Mouse (Mus musculus): ENCODE data around the gene Gab1. TPM values are rescaled to one million over a fixed set of nuclear protein-coding genes. Genes with fewer than 3 reads are reported as not detected.

The Gab1 gene
- polyA plus RNA-seq, 1 experiment from 2014 or later, result 25.9 TPM

DNA sequence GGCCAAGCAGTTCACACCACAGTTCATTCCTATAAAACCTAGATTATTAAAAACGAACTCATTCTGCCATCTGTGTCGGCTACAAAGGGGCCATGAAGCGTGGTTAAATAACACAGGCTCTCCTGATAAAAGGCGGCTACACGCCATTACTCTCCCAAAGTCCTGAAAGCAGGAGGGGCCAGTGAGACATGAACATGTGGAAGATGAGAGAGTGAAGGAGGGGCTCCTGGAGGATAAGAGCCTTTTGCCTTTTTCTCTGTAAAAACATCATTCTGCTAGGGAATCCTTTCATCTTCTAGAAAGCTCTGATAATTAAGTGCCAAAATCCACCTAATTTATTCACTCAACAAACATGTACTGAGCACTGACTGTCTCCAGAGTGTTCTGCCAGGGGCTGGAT lies 55.9 kb downstream of the Gab1 start:
- Histone ChIP-seq H3K36me3 (replicated peaks; ENCODE audit: control insufficient read depth, insufficient read depth, low read depth, low read length) (no peaks in the 10 kb centered on the region), H3K4me1 (ENCODE audit: control insufficient read depth, insufficient read depth, low read length) (0 out of 2 replicates have a peak, but pooled peaks cover 3% of the 10 kb centered on the region), H3K27me3 (ENCODE audit: control insufficient read depth, insufficient read depth, low read length) (no peaks in the 10 kb centered on the region), H3K27ac (replicated peaks; ENCODE audit: low read depth, low read length) (no peak overlapping the region), H3K4me3 (ENCODE audit: low read depth, low read length) (no peak overlapping the region), H3K9ac (replicated peaks; ENCODE audit: low read length) (no peak overlapping the region), H3K4me2 (ENCODE audit: low read depth, low read length) (no peak overlapping the region), H3K9me3 (replicated peaks; ENCODE audit: control insufficient read depth, low read length) (no peaks in the 10 kb centered on the region)
- WGBS, result 78% methylated on average over 5 of the region's 5 CpGs
- ATAC-seq (replicated peaks; ENCODE audit: insufficient number of reproducible peaks, low FRiP score, low TSS enrichment, low read depth) (no peak), DNase-seq (ENCODE audit: low spot score) (no peak)

DNA sequence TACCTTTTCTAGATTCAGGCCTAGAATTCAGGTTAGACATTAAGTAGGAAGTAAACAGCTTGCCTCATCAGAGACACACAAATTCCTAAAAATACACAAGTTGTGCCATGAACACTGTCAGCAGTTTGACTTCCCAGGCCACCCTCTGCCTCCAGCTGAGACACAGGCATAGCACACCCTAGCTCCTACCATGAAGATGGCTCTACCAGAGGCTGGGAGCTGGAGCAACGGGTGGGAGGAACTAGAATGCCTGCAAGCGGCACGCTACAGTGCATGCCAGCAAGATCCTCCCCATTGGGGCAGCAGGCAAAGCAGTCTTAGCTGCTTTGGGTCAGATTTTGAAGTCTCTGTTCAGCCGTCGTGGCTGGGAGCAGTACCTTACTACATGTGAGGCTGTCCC lies 57.1 kb downstream of the Gab1 start:
- H3K27ac ChIP-seq (replicated peaks; ENCODE audit: low read depth, low read length), result no peak overlapping the region
- DNase-seq (ENCODE audit: low spot score), result no peak
- no peak overlapping the region for H3K4me3 ChIP-seq (ENCODE audit: low read depth, low read length)
- ATAC-seq (replicated peaks; ENCODE audit: insufficient number of reproducible peaks, low FRiP score, low TSS enrichment, low read depth), result no peak
- no peaks in the 10 kb centered on the region for H3K27me3 ChIP-seq (ENCODE audit: control insufficient read depth, insufficient read depth, low read length)
- 0 out of 2 replicates have a peak, but pooled peaks cover 3% of the 10 kb centered on the region for H3K4me1 ChIP-seq (ENCODE audit: control insufficient read depth, insufficient read depth, low read length)
- WGBS, result 83% methylated on average over 5 of the region's 5 CpGs
- H3K36me3 ChIP-seq (replicated peaks; ENCODE audit: control insufficient read depth, insufficient read depth, low read depth, low read length), result no peaks in the 10 kb centered on the region
- H3K9me3 ChIP-seq (replicated peaks; ENCODE audit: control insufficient read depth, low read length), result no peaks in the 10 kb centered on the region
- H3K9ac ChIP-seq (replicated peaks; ENCODE audit: low read length), result no peak overlapping the region
- no peak overlapping the region for H3K4me2 ChIP-seq (ENCODE audit: low read depth, low read length)

DNA sequence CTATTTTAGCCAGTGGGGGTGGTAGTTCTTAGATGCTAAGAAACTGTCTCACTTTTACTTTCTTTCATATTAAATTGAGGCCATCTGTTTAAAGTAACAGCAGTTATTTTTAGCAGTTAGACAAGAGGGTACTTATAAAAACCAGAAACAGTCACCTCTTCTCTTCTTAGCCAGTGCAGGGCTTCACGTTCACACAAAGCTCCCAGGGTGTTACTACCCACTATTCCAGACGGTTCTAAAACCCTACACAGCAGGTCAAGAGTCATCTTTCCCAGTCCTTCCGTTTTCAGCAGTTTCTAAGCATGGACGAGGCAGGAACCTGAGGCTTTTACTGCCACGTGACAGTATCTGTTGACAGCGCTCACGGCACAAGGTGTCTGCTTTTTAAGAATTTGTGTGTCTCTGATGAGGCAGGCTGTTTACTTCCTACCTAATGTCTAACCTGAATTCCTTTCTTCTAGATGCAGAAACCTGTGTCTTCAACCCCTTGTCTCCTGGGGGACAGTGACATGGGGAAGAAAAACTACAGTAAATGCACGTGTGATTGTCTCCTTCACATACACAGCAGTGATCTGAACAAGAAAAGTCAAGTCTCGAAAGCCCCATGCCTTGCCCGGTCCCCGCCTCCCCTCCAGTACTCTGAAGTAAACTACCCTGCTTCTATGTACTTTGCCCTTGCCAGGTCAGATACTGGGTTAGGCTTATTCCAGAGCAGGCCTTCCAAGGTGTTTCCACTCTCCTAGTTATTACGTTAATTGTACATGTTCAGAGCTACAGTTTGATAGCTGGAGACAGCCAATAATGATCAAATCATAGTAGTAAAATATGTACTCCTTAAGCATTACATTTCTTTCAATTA lies 58.7 kb downstream of the Gab1 start:
- DNase-seq (ENCODE audit: low spot score) (no peak), ATAC-seq (replicated peaks; ENCODE audit: insufficient number of reproducible peaks, low FRiP score, low TSS enrichment, low read depth) (no peak)
- no peaks in the 10 kb centered on the region for H3K36me3 ChIP-seq (replicated peaks; ENCODE audit: control insufficient read depth, insufficient read depth, low read depth, low read length)
- H3K9me3 ChIP-seq (replicated peaks; ENCODE audit: control insufficient read depth, low read length), result no peaks in the 10 kb centered on the region
- no peak overlapping the region for H3K4me3 ChIP-seq (ENCODE audit: low read depth, low read length)
- no peak overlapping the region for H3K9ac ChIP-seq (replicated peaks; ENCODE audit: low read length)
- H3K4me1 ChIP-seq (ENCODE audit: control insufficient read depth, insufficient read depth, low read length), result 0 out of 2 replicates have a peak, but pooled peaks cover 3% of the 10 kb centered on the region
- no peak overlapping the region for H3K4me2 ChIP-seq (ENCODE audit: low read depth, low read length)
- no peaks in the 10 kb centered on the region for H3K27me3 ChIP-seq (ENCODE audit: control insufficient read depth, insufficient read depth, low read length)
- 62% methylated on average over 12 of the region's 12 CpGs for WGBS
- no peak overlapping the region for H3K27ac ChIP-seq (replicated peaks; ENCODE audit: low read depth, low read length)

DNA sequence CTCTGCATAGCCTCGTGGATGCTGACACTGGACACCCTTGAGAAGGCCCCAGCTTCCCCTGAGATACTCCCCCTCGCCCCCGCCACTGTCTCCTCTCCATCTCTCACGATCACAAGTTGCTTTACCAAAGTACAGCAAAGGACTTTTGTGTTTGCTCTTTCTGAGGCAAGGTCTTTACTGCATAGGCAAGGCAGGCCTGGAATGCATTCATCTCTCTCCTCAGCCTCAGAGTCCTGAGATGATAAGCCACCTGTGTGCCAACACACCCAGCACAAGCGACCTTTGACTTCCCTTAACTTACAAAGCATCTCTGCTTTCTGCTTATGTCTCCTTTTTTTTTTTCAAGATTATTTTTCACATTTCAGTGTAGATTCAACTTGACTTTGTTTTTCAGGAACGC lies 61.3 kb downstream of the Gab1 start:
- Histone ChIP-seq H3K27me3 (ENCODE audit: control insufficient read depth, insufficient read depth, low read length) (no peaks in the 10 kb centered on the region), H3K4me2 (ENCODE audit: low read depth, low read length) (no peak overlapping the region), H3K4me1 (ENCODE audit: control insufficient read depth, insufficient read depth, low read length) (0 out of 2 replicates have a peak, but pooled peaks cover 3% of the 10 kb centered on the region), H3K9me3 (replicated peaks; ENCODE audit: control insufficient read depth, low read length) (no peaks in the 10 kb centered on the region), H3K36me3 (replicated peaks; ENCODE audit: control insufficient read depth, insufficient read depth, low read depth, low read length) (no peaks in the 10 kb centered on the region), H3K4me3 (ENCODE audit: low read depth, low read length) (no peak overlapping the region), H3K9ac (replicated peaks; ENCODE audit: low read length) (no peak overlapping the region), H3K27ac (replicated peaks; ENCODE audit: low read depth, low read length) (no peak overlapping the region)
- no peak for ATAC-seq (replicated peaks; ENCODE audit: insufficient number of reproducible peaks, low FRiP score, low TSS enrichment, low read depth)
- 79% methylated on average over 6 of the region's 6 CpGs for WGBS
- no peak for DNase-seq (ENCODE audit: low spot score)

DNA sequence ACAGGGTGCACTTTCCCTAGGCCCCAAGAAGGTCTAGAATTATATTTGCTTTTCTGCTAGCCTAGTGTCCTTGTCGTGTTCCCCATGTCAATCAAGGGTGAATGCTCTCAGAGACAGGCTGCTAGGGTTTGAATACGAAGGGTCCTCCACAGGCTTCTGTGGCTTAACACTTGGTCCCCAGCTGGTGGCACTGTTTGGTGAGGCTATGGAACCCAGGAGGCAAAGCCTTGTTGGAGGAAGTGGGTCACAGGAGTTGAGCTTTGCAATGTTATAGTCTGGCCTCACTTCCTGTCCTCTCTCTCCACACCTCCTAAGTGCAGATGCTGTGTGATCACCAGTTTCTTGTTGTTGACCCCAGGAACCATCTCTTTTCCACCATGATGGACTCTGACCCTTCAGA lies 63.3 kb downstream of the Gab1 start:
- Histone ChIP-seq H3K4me3 (ENCODE audit: low read depth, low read length) (no peak overlapping the region), H3K4me1 (ENCODE audit: control insufficient read depth, insufficient read depth, low read length) (0 out of 2 replicates have a peak, but pooled peaks cover 3% of the 10 kb centered on the region), H3K9me3 (replicated peaks; ENCODE audit: control insufficient read depth, low read length) (no peaks in the 10 kb centered on the region), H3K27me3 (ENCODE audit: control insufficient read depth, insufficient read depth, low read length) (no peaks in the 10 kb centered on the region), H3K27ac (replicated peaks; ENCODE audit: low read depth, low read length) (no peak overlapping the region), H3K9ac (replicated peaks; ENCODE audit: low read length) (no peak overlapping the region), H3K4me2 (ENCODE audit: low read depth, low read length) (no peak overlapping the region), H3K36me3 (replicated peaks; ENCODE audit: control insufficient read depth, insufficient read depth, low read depth, low read length) (no peaks in the 10 kb centered on the region)
- no peak for DNase-seq (ENCODE audit: low spot score)
- no peak for ATAC-seq (replicated peaks; ENCODE audit: insufficient number of reproducible peaks, low FRiP score, low TSS enrichment, low read depth)
- 88% methylated on average over 2 of the region's 2 CpGs for WGBS

DNA sequence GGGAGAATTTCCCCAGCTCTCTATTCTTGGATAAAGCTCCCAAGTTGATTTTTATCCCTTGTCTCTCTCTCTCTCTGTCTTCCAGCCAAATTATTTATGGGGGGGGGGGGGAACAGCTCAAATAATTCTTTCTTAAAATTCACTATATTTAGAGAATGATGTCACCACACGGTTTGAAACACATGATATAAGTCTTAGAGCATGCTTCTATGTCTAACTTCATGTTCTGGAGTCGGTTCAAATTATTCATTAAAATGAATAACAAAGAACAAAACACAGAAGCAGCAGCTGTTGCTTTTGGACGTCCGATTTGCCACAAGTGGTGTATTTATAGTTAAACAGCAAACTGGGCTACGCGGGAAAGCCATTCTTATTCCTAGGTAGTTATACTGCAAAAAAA lies 65.1 kb downstream of the Gab1 start:
- no peak for ATAC-seq (replicated peaks; ENCODE audit: insufficient number of reproducible peaks, low FRiP score, low TSS enrichment, low read depth)
- Histone ChIP-seq H3K36me3 (replicated peaks; ENCODE audit: control insufficient read depth, insufficient read depth, low read depth, low read length) (no peaks in the 10 kb centered on the region), H3K4me2 (ENCODE audit: low read depth, low read length) (no peak overlapping the region), H3K9ac (replicated peaks; ENCODE audit: low read length) (no peak overlapping the region), H3K4me3 (ENCODE audit: low read depth, low read length) (no peak overlapping the region), H3K9me3 (replicated peaks; ENCODE audit: control insufficient read depth, low read length) (no peaks in the 10 kb centered on the region), H3K27ac (replicated peaks; ENCODE audit: low read depth, low read length) (no peak overlapping the region), H3K4me1 (ENCODE audit: control insufficient read depth, insufficient read depth, low read length) (no peaks in the 10 kb centered on the region), H3K27me3 (ENCODE audit: control insufficient read depth, insufficient read depth, low read length) (no peaks in the 10 kb centered on the region)
- DNase-seq (ENCODE audit: low spot score), result no peak
- WGBS, result 85% methylated on average over 6 of the region's 6 CpGs

DNA sequence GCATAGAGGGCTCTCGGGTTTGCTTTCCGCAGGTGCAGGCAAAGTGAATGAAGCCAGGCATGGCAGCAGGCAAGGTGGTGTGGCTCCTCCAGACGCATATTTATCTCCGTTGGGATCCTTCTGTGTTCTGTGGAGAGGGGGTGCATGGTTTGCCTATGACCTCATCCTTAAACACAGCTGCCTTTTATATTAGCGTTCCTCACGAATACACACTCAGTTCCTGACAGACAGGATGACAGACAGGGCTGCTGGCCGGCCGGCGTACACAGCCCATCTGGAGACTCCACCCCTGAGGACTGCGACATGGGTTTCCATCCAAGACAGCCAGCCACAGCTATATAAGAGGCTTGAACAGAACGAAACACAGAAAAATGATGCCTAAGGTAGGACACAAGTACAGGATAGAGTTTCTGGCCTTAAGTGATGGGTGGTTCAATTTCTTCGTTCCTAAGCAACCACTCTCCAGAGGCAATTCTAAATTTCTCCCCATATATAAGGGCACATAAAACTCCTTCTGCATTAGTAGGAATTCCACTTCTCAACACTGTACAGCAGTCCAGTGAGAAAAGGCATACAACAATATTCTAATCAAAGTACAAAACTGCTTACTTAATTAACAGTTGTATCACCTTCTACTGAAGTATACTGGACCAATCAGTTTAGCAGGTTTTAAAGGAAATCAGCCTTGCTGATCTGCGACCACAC lies 66.1 kb downstream of the Gab1 start:
- ATAC-seq (replicated peaks; ENCODE audit: insufficient number of reproducible peaks, low FRiP score, low TSS enrichment, low read depth) (peak; percentile 77), DNase-seq (ENCODE audit: low spot score) (no peak)
- Histone ChIP-seq H3K9ac (replicated peaks; ENCODE audit: low read length) (no peak overlapping the region), H3K9me3 (replicated peaks; ENCODE audit: control insufficient read depth, low read length) (no peaks in the 10 kb centered on the region), H3K27ac (replicated peaks; ENCODE audit: low read depth, low read length) (no peak overlapping the region), H3K4me2 (ENCODE audit: low read depth, low read length) (no peak overlapping the region), H3K27me3 (ENCODE audit: control insufficient read depth, insufficient read depth, low read length) (no peaks in the 10 kb centered on the region), H3K4me1 (ENCODE audit: control insufficient read depth, insufficient read depth, low read length) (no peaks in the 10 kb centered on the region), H3K36me3 (replicated peaks; ENCODE audit: control insufficient read depth, insufficient read depth, low read depth, low read length) (no peaks in the 10 kb centered on the region), H3K4me3 (ENCODE audit: low read depth, low read length) (no peak overlapping the region)
- WGBS, result 52% methylated on average over 13 of the region's 13 CpGs

DNA sequence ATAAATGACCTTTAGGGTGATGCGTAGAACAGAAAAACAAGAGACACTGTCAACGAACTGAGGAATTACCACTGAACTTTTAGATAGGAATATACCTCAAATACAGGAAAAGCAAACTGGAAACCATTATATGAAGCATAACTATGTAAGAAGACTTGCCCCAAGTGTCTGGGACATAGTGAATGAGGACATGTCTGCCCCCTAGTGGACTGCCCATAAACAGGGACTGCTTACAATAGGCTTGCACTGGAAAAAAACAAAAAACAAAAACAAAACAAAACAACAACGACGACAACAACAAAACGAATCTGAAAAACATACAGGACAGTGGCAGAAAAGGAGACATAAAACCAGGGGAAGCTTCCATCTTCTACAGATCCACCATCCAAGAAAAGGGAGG lies 66.9 kb downstream of the Gab1 start:
- H3K36me3 ChIP-seq (replicated peaks; ENCODE audit: control insufficient read depth, insufficient read depth, low read depth, low read length), result no peaks in the 10 kb centered on the region
- no peak overlapping the region for H3K27ac ChIP-seq (replicated peaks; ENCODE audit: low read depth, low read length)
- no peak overlapping the region for H3K4me2 ChIP-seq (ENCODE audit: low read depth, low read length)
- DNase-seq (ENCODE audit: low spot score) (peak; percentile 53), ATAC-seq (replicated peaks; ENCODE audit: insufficient number of reproducible peaks, low FRiP score, low TSS enrichment, low read depth) (no peak)
- 0 out of 2 replicates have a peak, but pooled peaks cover under 1% of the 10 kb centered on the region for H3K4me1 ChIP-seq (ENCODE audit: control insufficient read depth, insufficient read depth, low read length)
- H3K9ac ChIP-seq (replicated peaks; ENCODE audit: low read length), result no peak overlapping the region
- no peaks in the 10 kb centered on the region for H3K9me3 ChIP-seq (replicated peaks; ENCODE audit: control insufficient read depth, low read length)
- no peak overlapping the region for H3K4me3 ChIP-seq (ENCODE audit: low read depth, low read length)
- H3K27me3 ChIP-seq (ENCODE audit: control insufficient read depth, insufficient read depth, low read length), result no peaks in the 10 kb centered on the region
- WGBS, result 84% methylated on average over 5 of the region's 5 CpGs
